Mouse (Mus musculus) left cerebral cortex, adult 2 months (tissue): ENCODE measurements at regions not wholly inside any gene's neighbourhood (a gene's known extent, or its start where the extent isn't known, plus 50 kb on each side); places are given as distances from the start of the nearest gene placed in this dataset.

ENCODE experiments used
- DNase-seq, 2 experiments: peaks; one replicate each; pipeline ENCODE4 v3.0.0; 2021 to 2022; ENCODE audit warnings: low spot score in 2 of 2, mixed read lengths in 1 of 2; ENCODE audit errors: extremely low spot score in 1 of 2
- H3K27ac ChIP-seq: fragments of 200-600 bp; 2 replicates; pipeline ENCODE4 v1.8.1; 2022
- H3K4me3 ChIP-seq: fragments of 200-600 bp; 2 replicates; pipeline ENCODE4 v1.8.1; 2022
- CTCF ChIP-seq: fragments of 200-600 bp; IDR thresholded peaks from 2 replicates; pipeline ENCODE4 v1.8.1; 2022; ENCODE audit warnings: antibody characterized with exemption, mild to moderate bottlenecking, moderate library complexity
- intact Hi-C: fragments of 180-260 bp; cut with DNase I; formaldehyde crosslinking; loops from one replicate; pipeline ENCODE4 v1.15.1; 2025

GRCm38 (mm10) chr13:25547150-25548145 is 277.1 kb upstream of the Nrsn1 start:
- no peak for TF ChIP-seq CTCF
- no peak overlapping the region for H3K27ac ChIP-seq
- intact Hi-C loops = no loop called here
- DNase-seq = no peak
- H3K4me3 ChIP-seq = no peak overlapping the region

GRCm38 (mm10) chr13:25524094-25524493 is 253.8 kb upstream of the Nrsn1 start:
- no peak overlapping the region for H3K4me3 ChIP-seq
- DNase-seq = no peak
- TF ChIP-seq CTCF = no peak
- intact Hi-C loops = no loop called here
- no peak overlapping the region for H3K27ac ChIP-seq

GRCm38 (mm10) chr13:25507355-25507754 is 237.1 kb upstream of the Nrsn1 start:
- intact Hi-C loops = no loop called here
- H3K4me3 ChIP-seq = no peak overlapping the region
- DNase-seq = no peak
- no peak for TF ChIP-seq CTCF
- no peak overlapping the region for H3K27ac ChIP-seq

GRCm38 (mm10) chr13:25494492-25495034 is 224.3 kb upstream of the Nrsn1 start:
- Histone ChIP-seq H3K27ac (no peak overlapping the region), H3K4me3 (no peak overlapping the region)
- intact Hi-C loops = no loop called here
- no peak for TF ChIP-seq CTCF
- DNase-seq = no peak

- intact Hi-C loops = no loop called here
- no peak overlapping the region for H3K4me3 ChIP-seq
- no peak overlapping the region for H3K27ac ChIP-seq
- DNase-seq = no peak
- TF ChIP-seq CTCF = no peak
Measured at GRCm38 (mm10) chr13:25490036-25490435, 219.7 kb upstream of the Nrsn1 start.

GRCm38 (mm10) chr13:25483309-25483708 is 213.0 kb upstream of the Nrsn1 start:
- Histone ChIP-seq H3K27ac (no peak overlapping the region), H3K4me3 (no peak overlapping the region)
- no peak for TF ChIP-seq CTCF
- intact Hi-C loops = no loop called here
- no peak for DNase-seq

- no peak for TF ChIP-seq CTCF
- DNase-seq = no peak
- H3K27ac ChIP-seq = no peak overlapping the region
- intact Hi-C loops = no loop called here
- H3K4me3 ChIP-seq = no peak overlapping the region
Measured at GRCm38 (mm10) chr13:25451917-25452316, 181.6 kb upstream of the Nrsn1 start.

GRCm38 (mm10) chr13:25451357-25451861 is 181.1 kb upstream of the Nrsn1 start:
- Histone ChIP-seq H3K4me3 (no peak overlapping the region), H3K27ac (no peak overlapping the region)
- intact Hi-C loops = no loop called here
- DNase-seq = no peak
- no peak for TF ChIP-seq CTCF

GRCm38 (mm10) chr13:25429701-25430418 is 159.6 kb upstream of the Nrsn1 start:
- no peak overlapping the region for H3K4me3 ChIP-seq
- intact Hi-C loops = no loop called here
- no peak for DNase-seq
- no peak overlapping the region for H3K27ac ChIP-seq
- TF ChIP-seq CTCF = no peak

GRCm38 (mm10) chr13:25403182-25403795 is 133.0 kb upstream of the Nrsn1 start:
- Histone ChIP-seq H3K27ac (no peak overlapping the region), H3K4me3 (no peak overlapping the region)
- DNase-seq = no peak
- no peak for TF ChIP-seq CTCF
- intact Hi-C loops = loop anchor here (5.0 kb wide), 1 partner anchor 276 kb away; no protein-coding TSS in a partner anchor

- DNase-seq = no peak
- TF ChIP-seq CTCF = no peak
- intact Hi-C loops = loop anchor here (5.0 kb wide), 1 partner anchor 275 kb away; no protein-coding TSS in a partner anchor
- no peak overlapping the region for H3K27ac ChIP-seq
- H3K4me3 ChIP-seq = no peak overlapping the region
Measured at GRCm38 (mm10) chr13:25402691-25403090, 132.4 kb upstream of the Nrsn1 start.
